Mouse (Mus musculus): Measurements from ENCODE around the gene Chic2. TPM values are rescaled to one million over a fixed set of nuclear protein-coding genes. Genes with fewer than 3 reads are reported as not detected.
A peak's percentile ranks its signal among the peaks of the same experiment; 100 is the strongest.

The Chic2 gene
- total RNA-seq, 1 experiment: 38.9 TPM

GRCm38 (mm10) chr5:75011985-75012738, 32.4 kb downstream of the Chic2 start:
- Histone ChIP-seq H3K27ac (ENCODE audit: insufficient read depth, low read depth, low read length, poor library complexity, severe bottlenecking) (no peak overlapping the region; the same call in 1 of the 2 replicates), H3K36me3 (ENCODE audit: control insufficient read depth, insufficient read depth, low read length, poor library complexity, severe bottlenecking) (peaks cover 2% of the 10 kb centered on the region; the same call in 1 of the 2 replicates), H3K4me1 (ENCODE audit: control insufficient read depth in 2 of 2, insufficient read depth in 2 of 2, low read length in 2 of 2, poor library complexity in 1 of 2) (peaks cover 0 to 2% of the 10 kb centered on the region in 2 experiments; a peak in 2 of 4 replicates), H3K9me3 (ENCODE audit: control insufficient read depth, insufficient read depth, low read depth, low read length) (no peaks in the 10 kb centered on the region), H3K9ac (ENCODE audit: insufficient read depth, low read depth, low read length, poor library complexity, severe bottlenecking) (peak overlapping the region; percentile 24; the same call in 1 of the 2 replicates), H3K4me3 (ENCODE audit: insufficient read depth in 1 of 2, low read depth in 1 of 2, low read length in 2 of 2, poor library complexity in 1 of 2, severe bottlenecking in 1 of 2) (no peak overlapping the region)
- in situ Hi-C loops (cut with MboI; ENCODE audit: low sequenced_read_pairs in 2 of 2, unreplicated experiment in 2 of 2): no loop called here
- TF ChIP-seq MAFK (IDR thresholded peaks at IDR 0.05; ENCODE audit: insufficient read depth, low read depth, low read length) (no peak), HCFC1 (IDR thresholded peaks at IDR 0.05; ENCODE audit: borderline replicate concordance, insufficient read depth, low read length) (no peak), CHD2 (IDR thresholded peaks at IDR 0.05; ENCODE audit: low read depth, low read length) (no peak), ZNF384 (IDR thresholded peaks at IDR 0.05; ENCODE audit: low read depth, low read length) (no peak), ZC3H11A (IDR thresholded peaks at IDR 0.05; ENCODE audit: borderline replicate concordance, low read depth, low read length) (no peak)
- no peak for DNase-seq (ENCODE audit: low read depth, low spot score)

- H3K36me3 ChIP-seq (ENCODE audit: control insufficient read depth, insufficient read depth, low read length, poor library complexity, severe bottlenecking): peaks cover 2% of the 10 kb centered on the region
Observed at GRCm38 (mm10) chr5:75004755-75005154, 39.8 kb downstream of the Chic2 start.

DNA sequence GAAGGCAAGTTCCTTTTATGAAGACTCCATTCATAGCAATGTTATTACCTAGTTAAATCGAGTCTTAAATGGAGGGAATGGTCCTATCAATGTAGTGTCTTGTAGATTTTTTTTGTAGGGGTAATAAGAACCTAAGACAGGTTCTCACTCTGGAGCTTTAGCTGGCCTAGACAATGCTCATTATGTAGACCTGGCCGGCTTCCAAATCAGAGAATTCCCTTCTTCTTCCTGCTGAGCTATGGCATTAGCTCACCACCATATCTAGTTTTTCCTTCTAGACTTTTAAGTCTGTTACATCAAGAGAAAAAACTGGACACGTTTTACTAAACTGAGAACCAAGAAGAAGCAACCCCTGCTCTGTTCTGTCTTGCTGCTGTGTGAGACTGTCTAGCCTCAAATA, 42.5 kb downstream of the Chic2 start:
- Histone ChIP-seq H3K9ac (ENCODE audit: insufficient read depth, low read depth, low read length, poor library complexity, severe bottlenecking) (no peak overlapping the region), H3K36me3 (ENCODE audit: control insufficient read depth, insufficient read depth, low read length, poor library complexity, severe bottlenecking) (no peaks in the 10 kb centered on the region; the same call in 1 of the 2 replicates), H3K4me3 (ENCODE audit: insufficient read depth in 1 of 2, low read depth in 1 of 2, low read length in 2 of 2, poor library complexity in 1 of 2, severe bottlenecking in 1 of 2) (no peak overlapping the region), H3K4me1 (ENCODE audit: control insufficient read depth in 2 of 2, insufficient read depth in 2 of 2, low read length in 2 of 2, poor library complexity in 1 of 2) (peaks cover 2 to 8% of the 10 kb centered on the region in 2 experiments; a peak in 3 of 4 replicates), H3K27ac (ENCODE audit: insufficient read depth, low read depth, low read length, poor library complexity, severe bottlenecking) (no peak overlapping the region), H3K9me3 (ENCODE audit: control insufficient read depth, insufficient read depth, low read depth, low read length) (no peaks in the 10 kb centered on the region)
- TF ChIP-seq ZNF384 (IDR thresholded peaks at IDR 0.05; ENCODE audit: low read depth, low read length): no peak
- DNase-seq (ENCODE audit: low read depth, low spot score): no peak
- in situ Hi-C loops (cut with MboI; ENCODE audit: low sequenced_read_pairs in 2 of 2, unreplicated experiment in 2 of 2): no loop called here

More at GRCm38 (mm10) chr5:75004755-75005154, 39.8 kb downstream of the Chic2 start:
- Histone ChIP-seq H3K27ac (ENCODE audit: insufficient read depth, low read depth, low read length, poor library complexity, severe bottlenecking) (no peak overlapping the region), H3K4me1 (ENCODE audit: control insufficient read depth in 2 of 2, insufficient read depth in 2 of 2, low read length in 2 of 2, poor library complexity in 1 of 2) (no peaks in the 10 kb centered on the region), H3K9ac (ENCODE audit: insufficient read depth, low read depth, low read length, poor library complexity, severe bottlenecking) (no peak overlapping the region), H3K9me3 (ENCODE audit: control insufficient read depth, insufficient read depth, low read depth, low read length) (no peaks in the 10 kb centered on the region), H3K4me3 (ENCODE audit: insufficient read depth in 1 of 2, low read depth in 1 of 2, low read length in 2 of 2, poor library complexity in 1 of 2, severe bottlenecking in 1 of 2) (no peak overlapping the region)
- in situ Hi-C loops (cut with MboI; ENCODE audit: low sequenced_read_pairs in 2 of 2, unreplicated experiment in 2 of 2): no loop called here
- no peak for DNase-seq (ENCODE audit: low read depth, low spot score)
- TF ChIP-seq MAFK (IDR thresholded peaks at IDR 0.05; ENCODE audit: insufficient read depth, low read depth, low read length): no peak
- TF ChIP-seq ZC3H11A (IDR thresholded peaks at IDR 0.05; ENCODE audit: borderline replicate concordance, low read depth, low read length): no peak
- no peak for TF ChIP-seq ZNF384 (IDR thresholded peaks at IDR 0.05; ENCODE audit: low read depth, low read length)
- TF ChIP-seq CHD2 (IDR thresholded peaks at IDR 0.05; ENCODE audit: low read depth, low read length): no peak
- no peak for TF ChIP-seq HCFC1 (IDR thresholded peaks at IDR 0.05; ENCODE audit: borderline replicate concordance, insufficient read depth, low read length)

DNA sequence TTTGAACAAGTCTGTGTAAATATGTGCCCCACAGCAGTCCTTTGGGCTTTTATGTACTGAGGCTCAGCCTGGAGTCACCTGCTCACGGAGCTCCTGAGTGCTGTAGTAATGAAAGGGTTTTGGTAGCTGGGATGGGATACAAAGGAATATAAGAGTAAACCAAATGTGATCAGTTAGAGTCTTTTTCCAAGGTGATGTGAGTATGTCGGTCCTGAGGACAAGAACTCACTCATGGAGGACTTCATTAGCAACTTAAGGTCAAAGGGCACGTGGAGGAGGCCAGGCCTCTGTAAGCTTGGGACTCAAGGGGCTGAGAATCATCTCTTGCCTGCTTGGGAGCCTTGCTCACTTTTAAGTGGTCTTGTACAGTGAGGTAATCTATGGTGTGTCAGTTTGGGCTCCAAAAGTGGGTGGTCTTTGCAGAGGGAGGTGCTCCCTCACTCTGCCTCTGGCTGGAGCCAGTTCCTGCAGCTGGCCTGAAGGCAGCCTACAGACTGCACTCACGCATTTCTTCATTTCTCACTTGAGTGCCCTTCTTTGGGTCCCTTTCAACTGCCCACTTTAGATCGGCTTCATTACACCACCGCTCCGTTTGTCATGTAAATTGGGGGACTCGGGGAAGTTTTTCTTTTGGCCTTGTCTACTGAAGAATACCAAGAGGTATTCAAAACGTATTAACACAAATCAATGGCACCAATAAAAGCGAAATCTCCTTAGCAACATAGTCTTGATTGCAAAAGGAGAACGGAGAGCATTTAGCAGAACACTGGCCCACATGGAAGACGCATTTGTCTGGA, 45.7 kb downstream of the Chic2 start:
- in situ Hi-C loops (cut with MboI; ENCODE audit: low sequenced_read_pairs in 2 of 2, unreplicated experiment in 2 of 2): no loop called here
- Histone ChIP-seq H3K9me3 (ENCODE audit: control insufficient read depth, insufficient read depth, low read depth, low read length) (no peaks in the 10 kb centered on the region), H3K4me3 (ENCODE audit: insufficient read depth in 1 of 2, low read depth in 1 of 2, low read length in 2 of 2, poor library complexity in 1 of 2, severe bottlenecking in 1 of 2) (no peak overlapping the region), H3K27ac (ENCODE audit: insufficient read depth, low read depth, low read length, poor library complexity, severe bottlenecking) (no peak overlapping the region), H3K9ac (ENCODE audit: insufficient read depth, low read depth, low read length, poor library complexity, severe bottlenecking) (no peak overlapping the region), H3K4me1 (ENCODE audit: control insufficient read depth in 2 of 2, insufficient read depth in 2 of 2, low read length in 2 of 2, poor library complexity in 1 of 2) (peaks cover 2 to 8% of the 10 kb centered on the region in 2 experiments; a peak in 3 of 4 replicates), H3K36me3 (ENCODE audit: control insufficient read depth, insufficient read depth, low read length, poor library complexity, severe bottlenecking) (no peaks in the 10 kb centered on the region; the same call in 1 of the 2 replicates)
- TF ChIP-seq MAFK (IDR thresholded peaks at IDR 0.05; ENCODE audit: insufficient read depth, low read depth, low read length) (no peak), ZC3H11A (IDR thresholded peaks at IDR 0.05; ENCODE audit: borderline replicate concordance, low read depth, low read length) (no peak), HCFC1 (IDR thresholded peaks at IDR 0.05; ENCODE audit: borderline replicate concordance, insufficient read depth, low read length) (no peak), ZNF384 (IDR thresholded peaks at IDR 0.05; ENCODE audit: low read depth, low read length) (no peak)
- DNase-seq (ENCODE audit: low read depth, low spot score): no peak

Data from ES-E14 (cell line).